Mouse (Mus musculus) hindbrain, embryonic 14.5 days (tissue): ENCODE measurements around the gene Axl. TPM values are rescaled to one million over a fixed set of nuclear protein-coding genes. Genes with fewer than 3 reads are reported as not detected.

Source experiments
- ATAC-seq: fragments of 200-750 bp; cut with Nextera tagmentation; 2 replicates; pipeline ENCODE4 v1.8.0; 2017; ENCODE audit warnings: moderate number of reproducible peaks, mild to moderate bottlenecking, moderate TSS enrichment, moderate library complexity; ENCODE audit not compliant: low FRiP score
- DNase-seq: peaks from one replicate; pipeline ENCODE4 v3.0.0-alpha.2; 2015; ENCODE audit warnings: low spot score
- H3K27ac ChIP-seq: fragments of 300-500 bp; sonication (generic); 2 replicates; pipeline ENCODE4 v1.5.1; 2014; ENCODE audit warnings: mild to moderate bottlenecking, moderate library complexity
- H3K27me3 ChIP-seq: fragments of 300-500 bp; sonication (generic); 2 replicates; pipeline ENCODE4 v1.6.1; 2014; ENCODE audit warnings: mild to moderate bottlenecking, low read length, mixed read lengths; ENCODE audit not compliant: control insufficient read depth, insufficient read depth
- H3K36me3 ChIP-seq: fragments of 300-500 bp; sonication (generic); replicated peaks from 2 replicates; pipeline ENCODE4 v1.6.1; 2014; ENCODE audit not compliant: control insufficient read depth, insufficient read depth
- H3K4me1 ChIP-seq: fragments of 300-500 bp; sonication (generic); replicated peaks from 2 replicates; pipeline ENCODE4 v1.6.1; 2014; ENCODE audit warnings: antibody characterized with exemption, low read length, mixed read lengths; ENCODE audit not compliant: control insufficient read depth, insufficient read depth
- H3K4me2 ChIP-seq: fragments of 300-500 bp; sonication (generic); replicated peaks from 2 replicates; pipeline ENCODE4 v1.6.1; 2014; ENCODE audit warnings: mild to moderate bottlenecking, moderate library complexity
- H3K4me3 ChIP-seq: fragments of 300-500 bp; sonication (generic); replicated peaks from 2 replicates; pipeline ENCODE4 v1.5.1; 2014; ENCODE audit warnings: mild to moderate bottlenecking, low read length
- H3K9ac ChIP-seq: fragments of 300-500 bp; sonication (generic); 2 replicates; pipeline ENCODE4 v1.6.1; 2014
- H3K9me3 ChIP-seq: fragments of 300-500 bp; sonication (generic); 2 replicates; pipeline ENCODE4 v1.6.1; 2016; ENCODE audit warnings: low read length; ENCODE audit not compliant: control insufficient read depth
- WGBS: fragments of 180-500 bp; shearing (Covaris S2); extraction: QIAGEN DNeasy Blood & Tissue Kit; methylation state at CpG from one replicate; pipeline ENCODE4 v1.1.7; 2014; 5-methylcytosine and 5-hydroxymethylcytosine counted together
- polyA plus RNA-seq: library from polyadenylated mRNA; unstranded; fragments of >200 nt; fragmentation: Nextera tagmentation; extraction: Ambion mirVana; gene quantifications from 2 replicates; pipeline ENCODE4 v1.2.1, GENCODE M21; 2014

Axl gene
- polyA plus RNA-seq, 1 experiment from 2014 or later, result 20.6 TPM

- no peak for ATAC-seq
- H3K4me1 ChIP-seq, result peaks cover 7% of the 10 kb centered on the region; the same call in 1 of the 2 replicates
- H3K4me2 ChIP-seq, result peak overlapping the region; percentile 83
- H3K9ac ChIP-seq, result peak overlapping the region; percentile 63; the same call in 1 of the 2 replicates
- H3K36me3 ChIP-seq, result no peaks in the 10 kb centered on the region
- peak overlapping the region; percentile 44 for H3K4me3 ChIP-seq
- H3K9me3 ChIP-seq, result no peaks in the 10 kb centered on the region
- DNase-seq, result no peak
- H3K27ac ChIP-seq, result no peak overlapping the region
- 23% methylated on average over 7 of the region's 7 CpGs for WGBS
- peaks cover 9% of the 10 kb centered on the region; the same call in 1 of the 2 replicates for H3K27me3 ChIP-seq
Measured at GRCm38 (mm10) chr7:25815571-25815970, 27.1 kb upstream of the Axl start.

- Histone ChIP-seq H3K4me2 (no peak overlapping the region), H3K4me3 (no peak overlapping the region), H3K9me3 (no peaks in the 10 kb centered on the region), H3K27me3 (peaks cover 9% of the 10 kb centered on the region; the same call in 1 of the 2 replicates), H3K9ac (no peak overlapping the region), H3K27ac (no peak overlapping the region), H3K4me1 (peaks cover 7% of the 10 kb centered on the region; the same call in 1 of the 2 replicates), H3K36me3 (no peaks in the 10 kb centered on the region)
- WGBS, result 90% methylated on average over 9 of the region's 9 CpGs
- no peak for ATAC-seq
- DNase-seq, result no peak
Measured at GRCm38 (mm10) chr7:25814711-25815110, 26.2 kb upstream of the Axl start.

GRCm38 (mm10) chr7:25812195-25812594, 23.7 kb upstream of the Axl start:
- Histone ChIP-seq H3K4me2 (no peak overlapping the region), H3K27me3 (peaks cover 9% of the 10 kb centered on the region; the same call in 1 of the 2 replicates), H3K4me1 (peaks cover 7% of the 10 kb centered on the region; the same call in 1 of the 2 replicates), H3K36me3 (no peaks in the 10 kb centered on the region), H3K27ac (no peak overlapping the region), H3K9ac (no peak overlapping the region), H3K4me3 (no peak overlapping the region), H3K9me3 (no peaks in the 10 kb centered on the region)
- DNase-seq, result no peak
- no peak for ATAC-seq
- WGBS, result 67% methylated on average over 1 of the region's 1 CpGs

- Histone ChIP-seq H3K9me3 (no peaks in the 10 kb centered on the region), H3K27ac (no peak overlapping the region), H3K9ac (no peak overlapping the region), H3K4me3 (no peak overlapping the region), H3K36me3 (no peaks in the 10 kb centered on the region), H3K27me3 (peaks cover 9% of the 10 kb centered on the region; the same call in 1 of the 2 replicates), H3K4me2 (no peak overlapping the region), H3K4me1 (peaks cover 7% of the 10 kb centered on the region; the same call in 1 of the 2 replicates)
- ATAC-seq, result no peak
- DNase-seq, result no peak
- WGBS, result 65% methylated on average over 2 of the region's 2 CpGs
Measured at GRCm38 (mm10) chr7:25811716-25812115, 23.2 kb upstream of the Axl start.

- Histone ChIP-seq H3K27me3 (no peaks in the 10 kb centered on the region), H3K4me1 (no peaks in the 10 kb centered on the region), H3K9me3 (no peaks in the 10 kb centered on the region), H3K4me2 (peak overlapping the region; percentile 38), H3K36me3 (no peaks in the 10 kb centered on the region), H3K27ac (no peak overlapping the region), H3K9ac (0 out of 2 replicates have a peak overlapping the region, but pooled peaks have one; percentile 35), H3K4me3 (no peak overlapping the region)
- WGBS, result 22% methylated on average over 21 of the region's 21 CpGs
- ATAC-seq (peak; percentile 67), DNase-seq (peak; percentile 84)
Measured at GRCm38 (mm10) chr7:25805631-25806343, 17.3 kb upstream of the Axl start.

GRCm38 (mm10) chr7:25804792-25805191, 16.3 kb upstream of the Axl start:
- no peak overlapping the region for H3K9ac ChIP-seq
- no peak overlapping the region for H3K4me2 ChIP-seq
- H3K27ac ChIP-seq, result no peak overlapping the region
- H3K4me3 ChIP-seq, result no peak overlapping the region
- H3K4me1 ChIP-seq, result no peaks in the 10 kb centered on the region
- WGBS, result 78% methylated on average over 4 of the region's 4 CpGs
- DNase-seq, result no peak
- ATAC-seq, result no peak
- H3K27me3 ChIP-seq, result no peaks in the 10 kb centered on the region
- no peaks in the 10 kb centered on the region for H3K36me3 ChIP-seq
- H3K9me3 ChIP-seq, result no peaks in the 10 kb centered on the region

GRCm38 (mm10) chr7:25803460-25803859, 15.0 kb upstream of the Axl start:
- no peaks in the 10 kb centered on the region for H3K27me3 ChIP-seq
- no peak for ATAC-seq
- no peak overlapping the region for H3K4me3 ChIP-seq
- H3K4me2 ChIP-seq, result no peak overlapping the region
- no peak for DNase-seq
- 83% methylated on average over 13 of the region's 13 CpGs for WGBS
- no peaks in the 10 kb centered on the region for H3K4me1 ChIP-seq
- H3K9ac ChIP-seq, result no peak overlapping the region
- no peaks in the 10 kb centered on the region for H3K36me3 ChIP-seq
- H3K27ac ChIP-seq, result no peak overlapping the region
- H3K9me3 ChIP-seq, result no peaks in the 10 kb centered on the region

GRCm38 (mm10) chr7:25802241-25803125, 14.0 kb upstream of the Axl start:
- no peaks in the 10 kb centered on the region for H3K27me3 ChIP-seq
- WGBS, result 31% methylated on average over 24 of the region's 24 CpGs
- DNase-seq, result no peak

GRCm38 (mm10) chr7:25801031-25801430, 12.5 kb upstream of the Axl start:
- no peak overlapping the region for H3K9ac ChIP-seq
- no peak overlapping the region for H3K4me3 ChIP-seq
- no peaks in the 10 kb centered on the region for H3K27me3 ChIP-seq
- DNase-seq, result no peak
- no peaks in the 10 kb centered on the region for H3K4me1 ChIP-seq
- no peak for ATAC-seq
- no peak overlapping the region for H3K4me2 ChIP-seq
- WGBS, result 92% methylated on average over 6 of the region's 6 CpGs
- H3K9me3 ChIP-seq, result no peaks in the 10 kb centered on the region
- H3K27ac ChIP-seq, result no peak overlapping the region
- H3K36me3 ChIP-seq, result no peaks in the 10 kb centered on the region

More at GRCm38 (mm10) chr7:25802241-25803125, 14.0 kb upstream of the Axl start:
- no peaks in the 10 kb centered on the region for H3K4me1 ChIP-seq
- ATAC-seq, result no peak
- no peak overlapping the region for H3K4me3 ChIP-seq
- no peak overlapping the region for H3K9ac ChIP-seq
- H3K27ac ChIP-seq, result no peak overlapping the region
- H3K36me3 ChIP-seq, result no peaks in the 10 kb centered on the region
- H3K9me3 ChIP-seq, result no peaks in the 10 kb centered on the region
- H3K4me2 ChIP-seq, result no peak overlapping the region; the same call in 1 of the 2 replicates
